Mouse (Mus musculus) cerebellum, postnatal 25 days (tissue): ENCODE measurements at regions not wholly inside any gene's neighbourhood (a gene's known extent, or its start where the extent isn't known, plus 50 kb on each side); places are given as distances from the start of the nearest gene placed in this dataset.
"Not testable (repeated sequence)": the region's sequence is repeated elsewhere in the genome, so short reads cannot be mapped to it uniquely, and the experiment has no call there.

Experiments used
- DNase-seq, 2 experiments: peaks; one replicate each; pipeline ENCODE4 v3.0.0; 2021; ENCODE audit warnings: mixed read lengths in 2 of 2

DNA sequence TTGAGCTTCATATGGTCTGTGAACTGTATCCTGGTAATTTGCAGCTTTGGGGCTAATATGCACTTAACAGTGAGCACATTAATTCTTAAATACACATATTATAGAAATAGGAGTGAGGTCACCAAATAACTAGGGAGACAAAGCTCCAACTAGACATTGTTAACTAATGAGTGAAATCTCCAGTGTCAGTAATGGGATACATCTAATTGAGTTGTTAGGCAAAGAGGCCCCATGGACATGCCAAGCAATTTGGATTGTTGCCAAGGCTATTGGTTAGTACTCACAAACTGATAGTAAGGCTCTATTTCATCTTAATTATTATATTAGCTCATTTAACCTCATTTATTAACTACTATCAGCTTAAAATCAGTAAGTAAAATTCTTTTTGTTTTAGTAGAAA lies 698.5 kb downstream of the Triml1 start:
- DNase-seq = no peak

DNA sequence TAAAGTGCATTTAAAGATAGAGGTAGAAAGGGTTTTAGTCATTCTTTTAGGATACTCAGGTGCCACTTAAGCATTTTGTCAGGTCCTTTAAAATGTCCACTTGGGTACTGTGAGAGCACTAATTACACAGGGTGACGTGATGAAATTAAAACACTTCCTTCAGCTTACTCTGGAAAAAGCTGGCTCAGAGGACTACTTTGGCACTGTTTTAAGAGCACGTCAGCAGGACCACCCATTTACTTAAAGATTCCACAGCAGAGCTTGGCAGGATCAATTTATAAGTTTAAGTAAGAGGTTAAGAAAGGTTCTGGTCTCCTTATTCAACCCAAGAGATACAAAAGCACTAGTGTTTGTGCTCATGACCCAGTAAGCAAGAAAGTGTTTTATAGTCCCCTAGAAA lies 738.7 kb downstream of the Triml1 start:
- DNase-seq = no peak

DNA sequence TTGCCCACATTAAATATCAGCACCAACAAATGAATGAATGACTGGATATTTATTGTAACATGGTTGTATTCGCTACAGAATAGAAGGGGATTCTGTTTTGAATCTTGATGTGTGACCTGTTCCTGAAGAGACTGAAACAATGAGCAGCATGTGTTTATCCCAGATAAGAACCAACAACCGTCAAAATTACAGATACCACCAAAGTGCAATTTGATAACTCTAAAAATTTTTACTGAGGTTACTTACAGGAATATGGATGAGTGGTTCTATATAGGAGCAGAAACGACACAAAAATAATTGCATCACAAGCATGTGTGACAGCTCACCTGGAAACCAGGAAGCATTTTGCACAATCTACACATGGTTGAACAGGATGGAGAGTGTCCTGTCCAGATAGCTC lies 744.4 kb downstream of the Triml1 start:
- DNase-seq = no peak

DNA sequence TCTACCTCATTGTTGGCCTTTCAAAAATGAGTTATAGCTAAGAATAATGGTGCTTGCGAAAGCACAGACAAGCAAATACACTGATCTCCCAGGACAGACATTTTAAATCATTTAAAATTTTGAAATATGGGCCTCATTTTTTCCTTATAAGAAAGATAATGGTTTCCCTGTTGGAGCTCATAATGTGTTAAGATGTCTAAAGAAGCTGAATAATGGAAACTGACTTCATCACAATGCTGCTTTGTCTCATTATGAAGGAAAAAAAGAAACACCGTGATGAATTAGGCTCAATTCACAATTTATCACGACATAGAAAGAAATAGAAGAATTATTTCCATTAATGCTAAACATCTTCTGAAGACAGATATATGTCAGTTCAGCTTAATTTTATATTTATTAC lies 752.5 kb downstream of the Triml1 start:
- no peak for DNase-seq

DNA sequence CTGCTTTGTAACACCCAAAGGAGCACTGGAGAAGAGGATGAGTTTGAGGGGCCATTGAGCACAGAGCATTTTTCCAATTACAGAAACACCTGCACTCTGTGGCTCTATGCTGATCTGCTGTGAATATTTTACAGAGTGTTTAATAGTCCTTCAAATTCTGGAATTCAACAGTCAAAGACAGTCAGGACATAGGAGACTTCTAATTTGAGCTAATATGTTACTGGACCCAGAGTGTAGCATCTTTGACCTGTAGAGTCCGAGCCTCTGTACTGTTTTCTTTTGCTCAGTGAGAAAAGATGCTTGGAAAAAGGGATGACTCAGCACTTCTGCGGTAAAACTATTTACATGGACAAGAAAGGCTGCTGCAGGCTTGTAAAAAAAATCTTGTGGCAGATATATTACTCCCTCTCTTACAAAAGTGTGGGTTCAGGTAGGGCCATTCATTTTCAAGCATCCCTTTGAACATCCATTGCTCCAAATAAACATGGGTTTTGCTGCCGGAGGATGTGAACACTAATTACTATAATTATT lies 793.1 kb downstream of the Triml1 start:
- DNase-seq = no peak

DNA sequence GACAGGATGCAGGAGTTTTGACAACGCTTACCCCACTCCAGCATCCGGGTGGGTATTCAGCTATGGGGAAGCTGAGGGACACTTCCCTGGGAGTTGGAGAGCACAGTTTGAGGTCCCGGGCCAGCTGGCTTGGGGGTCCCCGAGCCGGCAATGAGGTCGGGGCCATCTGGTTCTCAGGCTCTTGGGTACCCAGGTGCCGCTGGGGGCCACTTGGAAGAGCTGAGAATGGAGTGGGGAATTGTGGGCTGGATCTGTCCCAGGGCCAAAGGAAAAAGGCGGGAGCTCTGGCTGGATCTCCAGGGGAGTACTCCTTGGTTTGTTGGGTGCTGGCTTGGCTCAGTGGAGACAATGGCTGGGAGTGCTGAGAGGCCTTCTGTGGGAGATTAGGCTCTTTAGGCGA lies 806.6 kb downstream of the Triml1 start:
- no peak for DNase-seq

DNA sequence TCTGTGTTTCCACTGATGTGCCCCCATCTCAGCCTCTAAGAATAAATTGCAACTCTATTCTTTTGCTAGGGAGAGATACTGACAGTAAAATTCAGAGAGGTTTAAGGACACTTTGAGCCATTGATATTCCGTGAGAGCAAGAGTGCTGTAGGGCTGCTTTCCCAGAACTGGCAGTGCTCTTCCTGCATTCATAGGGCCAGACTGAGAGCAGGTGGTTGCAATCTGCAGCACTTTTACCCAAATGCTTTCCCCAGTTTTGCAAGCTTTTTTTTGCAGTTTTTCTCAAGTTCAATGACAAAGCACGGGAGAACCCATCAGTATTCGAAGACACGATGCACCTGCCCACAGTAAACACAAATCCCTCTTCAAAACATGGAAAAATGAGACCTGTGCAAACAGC lies 816.6 kb downstream of the Triml1 start:
- DNase-seq = no peak

DNA sequence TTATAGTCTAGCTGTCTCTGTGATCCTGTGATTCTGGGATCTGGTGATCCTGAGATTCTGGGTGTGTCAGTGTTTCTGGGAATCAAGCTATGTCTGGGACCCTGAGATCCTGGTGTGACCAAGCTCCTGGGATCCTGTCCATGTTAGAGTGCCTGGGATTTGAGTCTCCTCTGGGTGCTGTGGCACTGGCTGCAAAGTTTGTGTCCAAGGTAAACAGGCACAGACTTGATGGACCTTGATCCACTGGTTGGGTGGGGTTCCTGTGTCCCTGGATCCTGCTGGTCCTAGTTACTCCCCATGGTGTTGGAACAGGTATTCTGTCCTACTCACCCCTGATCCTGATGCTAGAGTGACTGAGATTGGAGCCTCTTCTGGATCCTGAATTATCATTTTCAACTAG lies 818.4 kb downstream of the Triml1 start:
- DNase-seq = no peak

DNA sequence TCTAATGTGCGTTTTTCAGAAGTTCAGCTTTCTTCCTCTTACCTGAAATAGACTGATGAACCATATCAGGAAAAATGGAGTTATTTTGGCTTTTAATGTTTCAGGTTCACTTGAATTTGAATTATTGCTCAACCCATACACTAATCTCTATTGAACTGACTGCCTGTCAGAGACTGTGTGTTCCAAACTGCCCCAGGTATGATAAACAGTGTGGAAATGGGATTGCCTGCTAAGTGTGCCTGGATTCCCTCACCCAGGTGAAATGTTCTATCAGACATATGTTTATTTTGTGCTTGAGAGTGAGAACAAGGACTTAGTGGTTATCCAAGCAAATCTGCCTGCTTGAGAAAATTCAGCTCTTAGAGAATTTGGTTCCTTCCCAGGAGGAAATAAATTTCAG lies 830.2 kb downstream of the Triml1 start:
- DNase-seq = no peak

DNA sequence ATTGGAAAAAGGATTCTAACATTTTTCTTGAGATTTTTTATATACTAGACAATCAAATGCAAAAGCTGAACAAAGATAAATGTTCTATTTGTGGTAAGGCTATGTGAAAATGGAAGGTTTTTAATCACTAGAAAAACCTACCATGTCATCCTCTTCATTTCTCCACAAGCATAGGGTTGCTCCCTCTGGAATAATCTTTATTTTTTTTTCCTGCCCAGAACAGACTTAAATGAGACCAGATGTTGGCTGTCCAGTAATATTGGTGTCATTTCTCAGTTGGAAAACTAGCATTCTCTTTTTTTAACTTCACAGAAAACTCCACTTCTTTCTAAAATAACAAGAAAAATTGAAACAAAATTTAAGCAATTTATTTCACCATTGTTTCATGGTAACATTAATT lies 849.9 kb downstream of the Triml1 start:
- DNase-seq = no peak

DNA sequence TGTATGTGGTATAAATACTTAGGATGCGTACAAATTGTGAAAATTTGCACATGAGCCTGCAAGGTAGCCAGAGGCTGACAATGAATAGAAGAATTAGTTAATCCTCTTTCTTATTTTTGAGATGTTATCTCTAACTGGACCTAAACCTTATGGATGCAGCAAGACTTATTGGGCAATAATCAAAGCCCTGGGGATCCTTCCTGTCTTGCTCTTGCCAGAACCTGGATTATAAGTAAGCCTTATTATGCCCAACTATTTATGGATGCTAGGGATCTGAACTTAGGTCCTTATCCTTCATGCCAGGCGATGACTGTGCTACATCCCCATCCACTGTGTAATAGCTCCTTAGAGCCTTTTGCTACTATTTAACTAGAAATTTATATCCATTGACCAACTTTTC lies 859.3 kb downstream of the Triml1 start:
- no peak for DNase-seq

DNA sequence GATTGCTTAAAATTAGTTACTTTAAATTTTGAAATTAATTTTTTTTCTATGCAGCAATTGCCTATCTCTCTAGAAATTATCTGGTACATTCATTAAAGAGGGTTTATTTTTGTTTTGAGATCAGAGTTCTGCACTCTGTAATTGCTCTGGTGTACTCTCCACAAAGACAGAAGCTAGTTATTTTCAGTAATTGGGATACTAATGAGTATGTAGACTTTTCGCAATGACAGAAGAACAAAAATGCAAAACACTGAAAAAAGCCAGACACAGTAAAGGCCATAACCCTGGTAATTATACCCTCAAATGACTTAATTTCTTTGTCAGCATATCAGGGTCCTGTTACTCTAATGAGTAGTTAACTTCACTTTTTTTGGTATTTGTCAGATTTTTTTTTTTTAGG lies 836.5 kb upstream of the Frg1 start:
- DNase-seq = no peak

DNA sequence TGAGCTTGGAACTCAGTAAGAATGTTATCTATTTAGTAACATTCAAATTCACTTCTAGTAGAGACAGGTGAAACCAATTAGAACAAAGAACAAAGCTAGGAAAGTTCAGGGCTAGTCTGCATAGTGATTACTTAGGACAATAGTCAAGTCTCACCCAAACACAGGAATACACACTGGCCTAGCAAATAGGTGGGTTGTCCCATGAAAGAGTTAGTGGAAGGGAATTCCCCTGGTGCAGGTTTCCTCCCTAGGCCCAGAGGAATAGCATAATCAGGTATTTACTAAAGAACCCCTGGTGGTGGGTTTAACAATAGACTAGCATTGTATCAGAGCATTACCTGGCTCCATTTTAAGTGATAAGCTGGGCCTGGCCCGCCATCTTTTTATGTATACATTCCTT lies 825.4 kb upstream of the Frg1 start:
- DNase-seq = not testable (repeated sequence)

DNA sequence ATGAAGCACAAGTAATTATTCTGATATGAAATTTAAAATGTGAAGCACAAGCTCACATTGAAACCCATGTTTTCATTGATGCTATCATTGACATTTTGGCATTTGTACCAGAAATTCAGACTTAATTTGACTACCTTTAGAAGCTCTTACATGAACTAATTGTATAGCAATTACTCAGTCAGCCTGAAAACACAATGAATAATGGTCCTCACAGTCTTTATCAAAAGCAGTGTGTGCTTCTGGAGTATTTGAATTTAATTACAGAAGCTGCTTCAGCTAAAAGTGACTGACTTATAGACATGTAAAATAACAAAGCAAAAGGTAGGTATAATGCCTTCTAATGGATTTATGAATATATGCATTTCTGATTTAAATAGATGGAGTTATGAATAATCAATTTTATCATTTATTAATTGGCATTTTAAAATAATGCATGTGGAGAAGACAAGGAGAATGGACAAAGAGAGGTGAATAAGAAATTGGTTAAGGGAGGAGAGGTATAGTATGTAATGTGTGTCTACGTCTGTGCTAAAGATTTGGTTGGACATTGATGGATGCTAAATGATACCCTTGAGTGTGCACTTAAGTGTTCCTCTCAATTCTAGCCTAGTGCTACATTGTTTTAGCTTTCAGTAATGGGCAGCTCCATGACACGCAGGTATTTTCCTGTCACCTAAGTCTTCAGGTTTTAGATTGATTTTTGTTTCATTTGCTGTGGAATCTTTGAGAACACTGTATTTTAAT lies 803.2 kb upstream of the Frg1 start:
- no peak for DNase-seq

DNA sequence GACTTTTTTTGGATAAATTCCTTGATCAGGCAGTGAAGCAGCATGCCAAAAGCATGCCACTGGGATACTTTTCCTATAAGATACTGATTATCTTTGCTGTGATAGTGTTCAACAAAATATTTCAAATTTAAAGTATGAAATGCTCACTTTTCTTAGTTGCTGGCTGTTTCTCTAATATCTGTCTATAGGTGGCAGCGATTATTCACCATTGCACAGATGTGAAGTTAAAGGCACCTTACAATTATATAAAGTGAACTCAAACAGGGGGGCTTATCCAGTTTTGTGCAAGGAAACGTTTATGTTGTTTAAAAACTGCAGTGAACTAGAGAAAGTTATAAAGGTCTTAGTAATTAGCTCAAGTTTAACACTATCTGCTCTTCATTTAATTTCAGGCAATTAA lies 794.1 kb upstream of the Frg1 start:
- DNase-seq = no peak

DNA sequence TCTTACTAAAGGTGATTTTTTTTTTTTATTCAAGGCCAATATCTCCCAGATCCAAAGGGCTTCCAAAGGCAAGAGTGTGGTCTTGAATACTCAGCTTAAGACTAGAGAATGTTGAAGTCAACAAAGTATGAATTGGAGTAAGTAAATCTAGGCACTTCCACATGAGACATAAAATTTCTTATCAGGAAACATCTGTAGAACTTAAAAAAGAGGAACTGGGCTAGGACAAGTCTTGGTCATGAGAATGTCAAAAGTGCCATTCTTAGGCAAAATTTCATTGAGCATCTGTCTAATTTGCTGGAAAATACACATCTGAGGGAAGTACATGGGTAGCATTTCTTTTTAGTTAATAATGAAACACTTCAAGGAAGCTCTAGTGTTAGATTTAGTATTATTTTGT lies 793.1 kb upstream of the Frg1 start:
- DNase-seq = no peak

DNA sequence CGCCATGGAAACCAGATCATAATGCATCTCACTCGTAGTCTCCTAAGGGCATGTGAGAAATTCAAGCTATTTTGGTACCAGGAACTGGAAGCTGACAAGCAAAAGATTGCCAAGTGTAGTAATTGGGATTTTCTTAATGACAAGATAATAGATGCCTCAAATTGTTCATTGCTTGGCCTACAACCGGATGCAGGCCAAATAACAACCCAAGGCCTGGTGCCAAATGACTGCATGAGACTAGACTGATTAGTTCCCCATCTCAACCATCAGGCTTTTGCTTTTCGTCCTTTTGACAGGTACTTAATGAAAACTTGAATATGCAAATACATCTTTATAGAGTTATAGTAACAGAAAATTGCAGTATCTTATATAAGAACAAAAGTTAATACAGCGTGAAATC lies 780.4 kb upstream of the Frg1 start:
- DNase-seq = peak in 1 of 2 experiments; percentile 18

DNA sequence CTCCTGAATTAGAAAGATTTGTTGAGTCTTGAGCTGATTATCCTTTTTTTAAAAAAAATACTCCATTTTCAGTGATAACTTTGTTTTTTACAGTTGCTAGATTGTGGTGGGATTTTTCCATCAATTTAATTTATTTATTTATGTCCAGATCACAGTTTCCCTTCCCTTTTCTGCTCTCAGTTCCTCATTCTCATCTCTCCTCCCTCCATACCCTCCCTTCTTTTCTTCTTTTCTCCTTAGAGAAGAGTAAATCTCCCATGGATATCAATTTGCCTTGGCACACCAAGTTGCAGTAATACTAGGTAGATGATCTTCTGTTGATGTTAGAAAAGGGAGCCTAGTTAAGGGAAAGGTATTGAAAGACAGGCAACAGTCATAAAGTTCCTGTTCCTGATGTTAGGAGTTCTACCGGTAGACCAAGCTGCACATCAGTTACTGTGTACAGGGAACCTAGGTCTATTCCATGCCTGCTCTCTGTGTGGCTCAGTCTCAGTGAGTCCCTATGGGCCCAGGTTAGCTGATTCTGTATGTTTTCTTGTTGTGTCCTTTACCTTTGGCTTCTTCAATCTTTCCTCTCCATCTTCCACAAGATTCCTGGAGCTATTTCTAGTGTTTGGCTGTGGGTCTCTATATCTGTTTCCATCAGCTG lies 777.2 kb upstream of the Frg1 start:
- no peak for DNase-seq

DNA sequence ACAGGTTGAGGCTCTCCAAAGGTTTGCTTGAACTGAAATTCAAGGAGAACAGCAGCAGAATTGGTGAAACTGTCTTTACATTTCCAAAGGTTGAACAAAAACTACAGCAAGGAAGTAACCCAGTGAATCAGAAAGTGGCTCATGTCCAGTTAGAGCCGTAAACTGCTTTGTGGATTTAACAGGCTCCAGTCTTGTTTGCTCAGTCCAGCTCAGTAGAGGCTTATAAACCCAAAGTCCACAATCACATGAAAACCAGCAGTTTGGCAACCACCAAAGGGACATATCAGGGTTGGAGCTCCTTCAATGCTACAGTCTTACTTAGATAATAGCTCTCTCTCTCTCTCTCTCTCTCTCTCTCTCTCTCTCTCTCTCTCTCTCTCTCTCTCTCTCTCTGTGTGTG lies 770.2 kb upstream of the Frg1 start:
- no peak for DNase-seq

DNA sequence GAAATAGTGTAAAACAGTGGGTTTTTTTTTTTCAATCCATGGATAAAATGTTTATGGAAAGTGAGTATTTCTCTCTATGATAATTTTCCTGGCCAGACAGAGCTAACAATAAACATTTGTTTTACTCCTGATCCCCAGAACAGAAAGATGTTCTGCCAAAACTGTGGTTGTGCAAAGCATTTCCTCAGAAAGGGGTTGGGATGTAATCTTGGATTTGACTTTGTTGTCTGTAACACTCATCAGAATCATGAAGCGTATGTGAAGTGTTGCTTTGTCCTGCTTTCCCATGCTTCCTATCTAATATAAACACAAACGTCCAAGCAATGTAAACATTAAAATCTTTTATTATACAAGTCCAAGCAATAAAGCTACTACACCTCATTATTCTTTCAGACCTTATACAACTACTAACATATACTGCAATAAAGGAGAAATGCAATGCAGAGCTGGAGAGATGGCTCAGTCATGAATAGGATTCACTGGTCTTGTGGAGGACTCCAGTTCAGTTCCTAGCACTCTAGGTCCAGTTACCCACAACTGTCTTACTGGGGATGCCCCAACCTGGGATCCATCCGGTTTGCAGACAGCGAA lies 766.5 kb upstream of the Frg1 start:
- DNase-seq = no peak

DNA sequence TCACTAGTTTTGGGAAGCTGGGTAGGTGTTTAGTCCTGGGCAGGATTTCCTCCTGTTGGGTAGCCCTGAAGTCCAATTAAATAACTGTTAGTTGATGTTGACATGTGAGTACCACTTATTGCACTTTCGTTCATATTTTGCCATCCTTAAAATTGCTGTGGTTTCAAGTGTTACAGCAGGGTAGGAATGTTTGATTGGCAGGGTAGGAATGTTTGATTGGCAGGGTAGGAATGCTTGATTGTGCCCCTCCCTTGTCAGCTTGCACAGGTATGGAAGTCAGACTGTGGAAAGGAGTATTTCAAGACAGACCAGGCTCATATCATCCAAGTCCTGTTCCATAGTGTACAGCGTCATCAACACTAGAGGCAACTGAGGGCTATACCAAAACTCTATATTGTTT lies 745.6 kb upstream of the Frg1 start:
- no peak for DNase-seq

DNA sequence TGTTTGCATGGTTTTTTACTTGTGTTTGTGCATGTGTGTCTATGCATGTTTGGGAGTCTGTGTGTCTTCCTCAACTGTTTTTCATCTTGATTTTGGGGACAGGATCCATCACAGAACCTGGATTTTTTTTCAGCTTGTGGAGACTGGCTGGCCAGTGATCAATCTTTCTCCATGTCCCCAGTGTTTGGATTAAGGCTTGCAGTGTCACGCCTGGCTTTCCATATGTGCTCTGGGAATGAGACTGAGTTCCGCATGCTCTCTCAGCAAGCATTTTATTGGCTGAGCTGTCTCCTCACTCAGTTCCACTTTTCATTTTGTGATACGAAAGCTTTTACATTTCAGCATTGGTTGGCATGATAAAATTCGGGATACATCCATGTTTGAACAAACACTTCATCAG lies 740.1 kb upstream of the Frg1 start:
- no peak for DNase-seq

DNA sequence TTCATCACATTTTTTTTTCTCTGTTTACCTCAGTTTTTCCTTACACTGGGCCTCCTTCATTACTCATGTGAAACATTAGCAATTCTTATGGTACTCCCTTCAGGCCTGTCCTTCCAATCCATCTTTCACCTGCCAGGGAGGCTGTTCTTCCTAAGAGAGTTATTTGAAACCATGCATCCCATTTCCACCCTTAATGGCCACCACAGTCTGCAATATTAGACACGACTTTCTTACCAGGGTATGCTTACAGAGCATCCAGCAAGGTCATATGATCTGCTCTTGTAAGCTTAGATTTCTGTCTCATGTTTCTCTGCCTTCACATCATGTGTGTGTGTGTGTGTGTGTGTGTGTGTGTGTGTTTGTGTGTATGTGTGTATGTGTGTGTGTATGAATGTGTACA lies 739.7 kb upstream of the Frg1 start:
- no peak for DNase-seq

DNA sequence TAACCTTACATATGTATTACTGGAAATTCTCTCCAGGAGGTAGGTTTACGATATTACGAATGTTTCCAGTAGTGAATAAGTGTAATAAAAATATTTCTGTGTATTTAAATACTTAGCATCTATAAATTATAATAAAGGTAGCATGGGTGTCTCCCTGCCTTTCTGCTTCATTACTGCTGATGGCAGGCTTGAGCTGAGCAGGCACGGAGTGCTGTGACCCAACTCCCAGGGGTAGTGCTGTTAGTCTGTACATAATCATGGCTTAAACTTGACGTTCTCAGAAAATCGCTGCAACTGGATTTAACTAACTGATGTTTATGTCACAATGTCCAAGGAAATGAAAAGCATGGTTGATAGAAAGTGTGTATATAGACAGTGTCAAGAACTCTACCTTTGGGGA lies 727.8 kb upstream of the Frg1 start:
- DNase-seq = no peak
